Mouse (Mus musculus) pancreas, adult 10 weeks (tissue): ENCODE measurements around the gene Zfp119a. TPM values are rescaled to one million over a fixed set of nuclear protein-coding genes. Genes with fewer than 3 reads are reported as not detected.

Experiments
- polyA plus RNA-seq: library from polyadenylated mRNA; stranded (reverse); fragments of 350-450 nt; fragmentation: Illumina TruSeq; extraction: RNeasy Lipid Tissue Mini Kit (QIAGEN cat#74804); gene quantifications from one replicate; pipeline ENCODE4 v1.2.3, GENCODE M21; 2015; ENCODE audit warnings: low read depth, low replicate concordance; ENCODE audit not compliant: insufficient read depth

The Zfp119a gene
- 2.2 TPM for polyA plus RNA-seq

DNA sequence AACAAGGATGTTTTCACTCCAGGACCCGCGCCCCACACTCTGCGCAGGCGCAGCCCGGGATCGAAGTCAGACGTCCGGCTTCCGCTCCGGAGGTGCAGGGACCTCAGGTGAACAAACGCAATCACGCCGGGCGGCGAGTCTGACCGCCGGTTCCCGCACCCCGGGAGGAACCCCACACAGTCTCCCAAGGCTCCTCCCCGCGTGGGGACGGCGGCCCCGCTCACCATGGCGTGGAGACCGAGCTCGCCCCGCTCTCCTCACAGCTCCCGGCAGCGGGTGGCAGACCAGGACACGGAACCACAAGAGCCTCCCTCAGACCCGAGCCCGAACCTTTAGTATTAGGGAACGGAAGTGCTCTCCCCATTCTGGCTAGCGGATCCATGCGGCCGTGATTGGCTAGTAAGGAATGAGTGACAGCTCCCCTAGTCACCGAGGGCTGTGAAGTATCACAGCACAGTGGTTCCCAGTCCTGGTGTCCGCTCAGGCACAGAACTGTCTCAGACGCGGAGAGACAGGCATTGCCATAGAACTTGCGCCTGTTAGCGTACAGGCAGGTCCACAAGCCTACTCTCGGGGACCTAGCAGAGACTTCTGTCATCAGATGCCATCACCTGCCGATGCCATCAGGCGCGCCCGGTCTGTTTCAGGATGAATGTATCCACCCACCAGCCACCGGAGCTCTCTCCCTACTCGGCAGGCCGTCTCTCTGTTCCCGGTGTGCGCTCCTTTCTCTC lies at the start of gene Zfp119a:
TSS of gene Zfp119a (minus strand) at position 295 of the 734 bp plus-strand sequence.

Other genes starting within 250 kb of the Zfp119a start
- 3.8 TPM for gene Pot1b, start 166.3 kb downstream of the Zfp119a start, polyA plus RNA-seq
- gene Adgre4, start 128.9 kb downstream of the Zfp119a start, polyA plus RNA-seq: 0.54 TPM
- 2.6 TPM for gene Zfp959, start 13.2 kb upstream of the Zfp119a start, polyA plus RNA-seq
- gene Zfp119b, start 70.6 kb upstream of the Zfp119a start, polyA plus RNA-seq: 1.7 TPM
- 1.3 TPM for gene Ebi3, start 73.7 kb upstream of the Zfp119a start, polyA plus RNA-seq
- gene Yju2, start 80.2 kb upstream of the Zfp119a start, polyA plus RNA-seq: 2.3 TPM
- not detected for gene Shd, start 91.5 kb upstream of the Zfp119a start, polyA plus RNA-seq
- not detected for gene Fsd1, start 107.6 kb upstream of the Zfp119a start, polyA plus RNA-seq
- 20.6 TPM for gene Stap2, start 126.7 kb upstream of the Zfp119a start, polyA plus RNA-seq
- gene Mpnd, start 126.8 kb upstream of the Zfp119a start, polyA plus RNA-seq: 24.6 TPM
- 16.3 TPM for gene Sh3gl1, start 157.7 kb upstream of the Zfp119a start, polyA plus RNA-seq
- gene Chaf1a, start 161.5 kb upstream of the Zfp119a start, polyA plus RNA-seq: 0.18 TPM
- 13.3 TPM for gene Ubxn6, start 196.1 kb upstream of the Zfp119a start, polyA plus RNA-seq
- gene Hdgfl2, start 200.7 kb upstream of the Zfp119a start, polyA plus RNA-seq: 60.5 TPM
- gene Plin4, start 230.9 kb upstream of the Zfp119a start, polyA plus RNA-seq: 5.1 TPM
- not detected for gene Plin5, start 238.7 kb upstream of the Zfp119a start, polyA plus RNA-seq
- gene Lrg1, start 243.1 kb upstream of the Zfp119a start, polyA plus RNA-seq: 8.8 TPM